Mouse (Mus musculus) liver, embryonic 14.5 days (tissue): ENCODE data around the gene Gas2l3.

Experiments
- CTCF ChIP-seq: IDR thresholded peaks from 2 replicates; pipeline ENCODE4 v1.5.1; 2016; ENCODE audit warnings: antibody characterized with exemption, low read depth, control low read depth
- EP300 ChIP-seq: IDR thresholded peaks from 2 replicates; pipeline ENCODE4 v1.6.1; 2016; ENCODE audit warnings: antibody characterized with exemption, low read depth

DNA sequence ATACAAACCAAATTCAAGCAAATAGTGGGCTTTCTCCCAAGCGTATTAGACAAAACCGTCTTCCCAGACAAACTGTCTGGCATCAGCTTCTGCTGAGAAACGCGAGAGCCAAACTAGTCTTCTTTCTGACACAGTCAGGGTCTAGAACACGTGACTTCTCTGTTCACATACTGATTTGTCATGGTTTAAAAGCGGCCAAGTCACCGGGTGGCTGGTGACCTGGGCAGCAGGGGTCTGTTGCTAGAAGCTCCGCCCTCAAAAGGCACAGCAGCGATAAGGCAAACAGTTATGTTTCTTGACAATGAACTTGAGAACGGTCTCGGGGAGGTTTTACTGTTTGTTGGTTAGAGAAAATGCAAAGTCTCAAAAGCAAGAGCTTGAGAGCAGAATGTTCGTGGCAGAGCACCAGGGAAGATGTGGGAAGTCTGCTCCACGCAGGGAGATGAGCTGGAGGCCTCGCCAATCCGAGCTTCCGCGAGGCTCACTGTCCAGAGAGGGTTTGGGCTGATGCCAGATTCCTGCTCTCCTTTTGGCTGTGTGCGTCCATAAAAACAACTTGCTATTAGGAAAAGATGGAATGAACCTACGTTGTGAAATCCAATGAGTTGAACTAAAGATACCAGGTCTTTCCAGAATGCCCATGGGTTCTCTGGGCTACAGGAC, 43.0 kb downstream of the Gas2l3 start:
- no peak for TF ChIP-seq CTCF
- no peak for TF ChIP-seq EP300
